Mouse (Mus musculus) bone marrow, adult 2 months (tissue): ENCODE measurements around the gene Pax4. TPM values are rescaled to one million over a fixed set of nuclear protein-coding genes. Genes with fewer than 3 reads are reported as not detected.

Source experiments
- H3K27ac ChIP-seq: fragments of 200-500 bp; 2 replicates; pipeline ENCODE4 v1.5.1; 2012; ENCODE audit warnings: low read depth, mild to moderate bottlenecking, control low read depth, inconsistent platforms, low read length; ENCODE audit not compliant: control insufficient read depth, poor library complexity, insufficient read depth
- H3K4me1 ChIP-seq: fragments of 200-500 bp; 2 replicates; pipeline ENCODE4 v1.6.1; 2011; ENCODE audit warnings: low read length; ENCODE audit not compliant: control insufficient read depth, insufficient read depth
- H3K4me3 ChIP-seq: fragments of 200-500 bp; replicated peaks from 2 replicates; pipeline ENCODE3; 2011; ENCODE audit warnings: mild to moderate bottlenecking, low read depth, low read length, control low read depth; ENCODE audit not compliant: control insufficient read depth
- CTCF ChIP-seq: fragments of 200-500 bp; IDR thresholded peaks from 2 replicates; pipeline ENCODE4 v1.5.1; 2011; ENCODE audit warnings: low read length, control low read depth; ENCODE audit not compliant: control insufficient read depth, insufficient read depth
- POLR2A ChIP-seq: fragments of 200-500 bp; IDR thresholded peaks from 2 replicates; pipeline ENCODE4 v1.6.1; 2011; ENCODE audit warnings: low read depth, mild to moderate bottlenecking, control low read depth, low read length, borderline replicate concordance; ENCODE audit not compliant: control insufficient read depth
- WGBS: fragments of 180-500 bp; shearing (Covaris S2); methylation state at CpG from one replicate; pipeline ENCODE4 v1.1.7; 2018; 5-methylcytosine and 5-hydroxymethylcytosine counted together
- polyA plus RNA-seq: library from polyadenylated mRNA; stranded (reverse); fragments of >200 nt; gene quantifications from 2 replicates; pipeline ENCODE4 v1.2.4, GENCODE M21; 2011; ENCODE audit warnings: low replicate concordance; ENCODE audit not compliant: missing spikeins, insufficient read depth, insufficient read length

The Pax4 gene
- polyA plus RNA-seq, 1 experiment: not detected

- Histone ChIP-seq H3K4me1 (no peaks in the 10 kb centered on the region), H3K27ac (no peak overlapping the region), H3K4me3 (no peak overlapping the region)
- 72% methylated on average over 10 of the region's 10 CpGs for WGBS
- TF ChIP-seq CTCF (no peak), POLR2A (no peak)
These were observed 18.2 kb downstream of the Pax4 start for GRCm38 (mm10) chr6:28430795-28431537.

- WGBS: 86% methylated on average over 11 of the region's 11 CpGs
- no peak for TF ChIP-seq POLR2A
- TF ChIP-seq CTCF: no peak
- Histone ChIP-seq H3K4me1 (no peaks in the 10 kb centered on the region), H3K4me3 (no peak overlapping the region), H3K27ac (no peak overlapping the region)
These were observed 19.3 kb downstream of the Pax4 start for GRCm38 (mm10) chr6:28429870-28430269.

GRCm38 (mm10) chr6:28428290-28428689 lies 20.9 kb downstream of the Pax4 start, which contains the start of gene Gcc1:
Gcc1 (minus strand) TSS chr6:28428390.
- Histone ChIP-seq H3K27ac (no peak within 1 kb of the TSS), H3K4me3 (no peak within 1 kb of the TSS), H3K4me1 (no peaks in the 10 kb centered on the region; the same call in 1 of the 2 replicates)
- 82% methylated on average over 3 of the region's 3 CpGs for WGBS
- no peak for TF ChIP-seq POLR2A
- no peak for TF ChIP-seq CTCF

- Histone ChIP-seq H3K4me3 (no peak within 1 kb of the TSS), H3K27ac (no peak within 1 kb of the TSS), H3K4me1 (no peaks in the 10 kb centered on the region; the same call in 1 of the 2 replicates)
- WGBS: 65% methylated on average over 3 of the region's 3 CpGs
- TF ChIP-seq POLR2A (no peak), CTCF (no peak)
These were observed 21.9 kb downstream of the Pax4 start, which contains the start of gene Fscn3 for GRCm38 (mm10) chr6:28427096-28427839. Fscn3 (plus strand) TSS chr6:28427789.

- Histone ChIP-seq H3K4me1 (no peaks in the 10 kb centered on the region; the same call in none of the 2 replicates), H3K27ac (no peak overlapping the region), H3K4me3 (peak overlapping the region; percentile 97)
- TF ChIP-seq POLR2A (no peak), CTCF (no peak)
- whole genome bisulfite sequencing: 79% methylated on average over 6 of the region's 6 CpGs
These were observed 24.1 kb downstream of the Pax4 start for GRCm38 (mm10) chr6:28425019-28425418.

GRCm38 (mm10) chr6:28423767-28424695 lies 25.1 kb downstream of the Pax4 start:
- TF ChIP-seq POLR2A (peak; percentile 21), CTCF (no peak)
- 10% methylated on average over 46 of the region's 46 CpGs for WGBS
- H3K4me1 ChIP-seq: no peaks in the 10 kb centered on the region; the same call in none of the 2 replicates

GRCm38 (mm10) chr6:28423313-28423712 lies 25.8 kb downstream of the Pax4 start, which contains the start of gene Arf5:
Arf5 (plus strand) TSS chr6:28423560.
- Histone ChIP-seq H3K4me1 (no peaks in the 10 kb centered on the region; the same call in none of the 2 replicates), H3K4me3 (peak within 1 kb of the TSS; percentile 97), H3K27ac (peak within 1 kb of the TSS; percentile 88)
- TF ChIP-seq POLR2A (peak; percentile 64; the same call in 1 of the 2 replicates), CTCF (no peak)
- 1% methylated on average over 29 of the region's 42 CpGs for WGBS

More at GRCm38 (mm10) chr6:28423767-28424695, 25.1 kb downstream of the Pax4 start:
- H3K4me3 ChIP-seq: peak overlapping the region; percentile 97
- H3K27ac ChIP-seq: peak overlapping the region; percentile 88
